Mouse (Mus musculus) midbrain, embryonic 12.5 days (tissue): ENCODE measurements at regions not wholly inside any gene's neighbourhood (a gene's known extent, or its start where the extent isn't known, plus 50 kb on each side); places are given as distances from the start of the nearest gene placed in this dataset.

Experiments used
- ATAC-seq: fragments of 200-750 bp; cut with Nextera tagmentation; 2 replicates; pipeline ENCODE4 v1.8.0; 2017; ENCODE audit warnings: low read depth, moderate TSS enrichment, moderate library complexity; ENCODE audit not compliant: low FRiP score
- H3K27ac ChIP-seq: fragments of 300-500 bp; sonication (generic); replicated peaks from 2 replicates; pipeline ENCODE4 v1.5.1; 2016; ENCODE audit warnings: mild to moderate bottlenecking
- H3K27me3 ChIP-seq: fragments of 300-500 bp; sonication (generic); 2 replicates; pipeline ENCODE4 v1.6.1; 2016; ENCODE audit warnings: mild to moderate bottlenecking
- H3K36me3 ChIP-seq: fragments of 300-500 bp; sonication (generic); 2 replicates; pipeline ENCODE4 v1.6.1; 2016
- H3K4me1 ChIP-seq: fragments of 300-500 bp; sonication (generic); 2 replicates; pipeline ENCODE4 v1.6.1; 2016
- H3K4me2 ChIP-seq: fragments of 300-500 bp; sonication (generic); replicated peaks from 2 replicates; pipeline ENCODE4 v1.6.1; 2016; ENCODE audit warnings: mild to moderate bottlenecking, moderate library complexity
- H3K4me3 ChIP-seq: fragments of 300-500 bp; sonication (generic); 2 replicates; pipeline ENCODE4 v1.5.1; 2016; ENCODE audit warnings: mild to moderate bottlenecking
- H3K9ac ChIP-seq: fragments of 300-500 bp; sonication (generic); replicated peaks from 2 replicates; pipeline ENCODE4 v1.6.1; 2016; ENCODE audit warnings: mild to moderate bottlenecking, moderate library complexity
- H3K9me3 ChIP-seq: fragments of 300-500 bp; sonication (generic); 2 replicates; pipeline ENCODE4 v1.6.1; 2016; ENCODE audit warnings: mild to moderate bottlenecking
- WGBS: fragments of 180-500 bp; shearing (Covaris S2); methylation state at CpG from one replicate; pipeline ENCODE4 v1.1.7; 2016; 5-methylcytosine and 5-hydroxymethylcytosine counted together

DNA sequence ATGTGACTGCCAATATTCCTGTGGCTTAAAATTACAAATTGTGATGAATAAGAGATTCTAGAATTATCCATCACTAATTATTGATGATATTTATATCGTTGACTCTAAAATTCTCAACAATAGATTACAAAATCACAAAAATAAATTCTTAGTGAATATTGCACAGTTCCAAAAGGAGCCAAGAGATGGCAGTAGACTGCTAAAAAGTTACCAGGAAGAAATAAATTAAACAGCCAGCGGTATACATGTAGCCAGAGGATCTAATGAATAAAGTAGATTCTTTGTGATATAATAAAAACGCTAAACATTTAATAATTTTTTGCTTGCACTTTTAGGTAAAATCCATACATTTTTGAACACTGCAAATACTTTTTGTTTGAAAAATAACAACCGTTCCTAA is 294.7 kb downstream of the Lipi start:
- H3K36me3 ChIP-seq, result no peaks in the 10 kb centered on the region
- no peaks in the 10 kb centered on the region for H3K4me1 ChIP-seq
- H3K27me3 ChIP-seq, result no peaks in the 10 kb centered on the region
- no peak overlapping the region for H3K27ac ChIP-seq
- no peak overlapping the region for H3K4me3 ChIP-seq
- WGBS, result 45% methylated on average over 4 of the region's 4 CpGs
- H3K9me3 ChIP-seq, result no peaks in the 10 kb centered on the region
- no peak overlapping the region for H3K4me2 ChIP-seq
- ATAC-seq, result no peak
- no peak overlapping the region for H3K9ac ChIP-seq

- H3K4me3 ChIP-seq, result no peak overlapping the region
- no peaks in the 10 kb centered on the region for H3K36me3 ChIP-seq
- no peaks in the 10 kb centered on the region for H3K4me1 ChIP-seq
- H3K27ac ChIP-seq, result no peak overlapping the region
- no peaks in the 10 kb centered on the region for H3K9me3 ChIP-seq
- WGBS, result 85% methylated on average over 1 of the region's 1 CpGs
- no peak overlapping the region for H3K4me2 ChIP-seq
- ATAC-seq, result no peak
- no peaks in the 10 kb centered on the region for H3K27me3 ChIP-seq
- H3K9ac ChIP-seq, result no peak overlapping the region
These were observed 298.7 kb downstream of the Lipi start for GRCm38 (mm10) chr16:75287150-75287549.

- Histone ChIP-seq H3K27ac (no peak overlapping the region), H3K4me1 (no peaks in the 10 kb centered on the region), H3K4me3 (no peak overlapping the region), H3K36me3 (no peaks in the 10 kb centered on the region), H3K4me2 (no peak overlapping the region), H3K9ac (no peak overlapping the region), H3K9me3 (no peaks in the 10 kb centered on the region), H3K27me3 (no peaks in the 10 kb centered on the region)
- WGBS, result 86% methylated on average over 2 of the region's 2 CpGs
- no peak for ATAC-seq
These were observed 300.1 kb downstream of the Lipi start for GRCm38 (mm10) chr16:75285811-75286210.

- no peak overlapping the region for H3K27ac ChIP-seq
- H3K9me3 ChIP-seq, result no peaks in the 10 kb centered on the region
- ATAC-seq, result no peak
- no peaks in the 10 kb centered on the region for H3K4me1 ChIP-seq
- no peaks in the 10 kb centered on the region for H3K27me3 ChIP-seq
- no peak overlapping the region for H3K4me3 ChIP-seq
- WGBS, result 83% methylated on average over 6 of the region's 6 CpGs
- H3K9ac ChIP-seq, result no peak overlapping the region
- no peak overlapping the region for H3K4me2 ChIP-seq
- H3K36me3 ChIP-seq, result no peaks in the 10 kb centered on the region
These were observed 322.0 kb downstream of the Lipi start for GRCm38 (mm10) chr16:75263903-75264302.

DNA sequence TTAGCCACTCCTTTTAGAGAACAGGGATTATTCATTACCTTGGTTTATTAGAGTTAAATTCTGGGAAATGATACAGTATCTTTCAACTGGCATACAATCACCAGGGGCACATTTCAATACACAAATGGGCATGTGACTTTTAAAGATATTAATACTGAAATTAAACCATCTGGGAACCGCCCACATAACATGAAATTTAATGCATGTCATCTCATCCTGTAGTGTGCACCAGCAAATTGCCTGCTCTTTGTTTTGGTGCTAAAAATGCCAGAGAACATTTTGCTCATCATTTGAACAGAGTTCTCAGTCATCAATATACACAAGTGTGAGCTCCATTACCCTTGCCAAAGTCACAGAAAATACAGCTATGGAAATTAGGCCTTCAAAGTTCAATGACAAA is 330.9 kb downstream of the Lipi start:
- 90% methylated on average over 1 of the region's 1 CpGs for WGBS

DNA sequence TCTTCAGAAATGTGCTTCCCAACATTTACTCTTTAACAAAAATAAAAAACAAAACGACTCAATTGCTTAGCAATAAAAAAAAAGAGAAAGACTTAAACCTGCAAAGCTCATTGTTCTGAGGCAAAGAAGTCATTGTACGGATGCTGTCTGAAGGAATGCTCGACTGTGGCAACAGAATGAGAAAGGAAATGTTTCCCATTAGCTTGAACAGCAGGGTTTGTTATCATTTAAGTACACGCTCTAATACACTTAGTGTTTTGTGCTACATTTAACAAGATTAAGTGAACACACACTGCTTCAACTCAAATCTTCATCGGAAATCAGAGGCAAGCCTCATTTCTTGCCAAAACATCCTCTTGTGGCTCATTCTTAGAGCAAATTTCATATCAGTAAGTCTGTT is 336.7 kb downstream of the Lipi start:
- H3K9ac ChIP-seq, result no peak overlapping the region
- no peak overlapping the region for H3K4me2 ChIP-seq

More for the DNA sequence above, 330.9 kb downstream of the Lipi start:
- H3K27me3 ChIP-seq, result no peaks in the 10 kb centered on the region
- no peak for ATAC-seq
- no peaks in the 10 kb centered on the region for H3K9me3 ChIP-seq
- H3K4me2 ChIP-seq, result no peak overlapping the region
- no peaks in the 10 kb centered on the region for H3K4me1 ChIP-seq
- no peak overlapping the region for H3K4me3 ChIP-seq
- H3K36me3 ChIP-seq, result no peaks in the 10 kb centered on the region
- no peak overlapping the region for H3K9ac ChIP-seq
- H3K27ac ChIP-seq, result no peak overlapping the region

DNA sequence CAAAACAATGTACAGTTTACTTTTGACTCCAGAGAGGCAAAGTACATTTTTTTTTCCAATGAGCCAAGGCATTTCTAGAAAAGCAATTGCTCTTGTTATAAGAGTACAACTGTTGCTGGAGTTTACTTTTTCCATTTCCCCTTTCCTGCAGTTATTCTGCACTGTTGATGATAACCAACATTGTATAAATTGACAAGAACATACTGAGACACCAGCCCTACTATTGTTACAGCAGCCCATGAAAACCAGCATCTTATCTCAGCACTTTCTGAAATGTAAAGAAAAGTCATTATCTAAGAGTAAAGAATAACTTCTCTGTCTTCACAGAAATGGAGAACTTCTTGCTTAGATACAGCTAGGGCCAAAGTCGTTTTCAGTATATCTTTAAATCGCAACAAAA is 345.5 kb downstream of the Lipi start:
- WGBS, result 91% methylated on average over 2 of the region's 2 CpGs
- Histone ChIP-seq H3K9me3 (no peaks in the 10 kb centered on the region), H3K4me3 (no peak overlapping the region), H3K4me1 (no peaks in the 10 kb centered on the region), H3K36me3 (no peaks in the 10 kb centered on the region), H3K27me3 (no peaks in the 10 kb centered on the region), H3K4me2 (no peak overlapping the region), H3K9ac (no peak overlapping the region), H3K27ac (no peak overlapping the region)
- no peak for ATAC-seq

More for the DNA sequence above, 336.7 kb downstream of the Lipi start:
- no peak for ATAC-seq
- Histone ChIP-seq H3K9me3 (no peaks in the 10 kb centered on the region), H3K4me1 (no peaks in the 10 kb centered on the region), H3K4me3 (no peak overlapping the region), H3K27me3 (no peaks in the 10 kb centered on the region), H3K36me3 (no peaks in the 10 kb centered on the region), H3K27ac (no peak overlapping the region)
- WGBS, result 14% methylated on average over 5 of the region's 5 CpGs

GRCm38 (mm10) chr16:75232133-75232532 is 353.7 kb downstream of the Lipi start:
- H3K27ac ChIP-seq, result no peak overlapping the region
- H3K36me3 ChIP-seq, result no peaks in the 10 kb centered on the region
- 94% methylated on average over 1 of the region's 1 CpGs for WGBS
- no peaks in the 10 kb centered on the region for H3K27me3 ChIP-seq
- no peak for ATAC-seq
- H3K4me3 ChIP-seq, result no peak overlapping the region
- no peak overlapping the region for H3K9ac ChIP-seq
- no peak overlapping the region for H3K4me2 ChIP-seq
- no peaks in the 10 kb centered on the region for H3K4me1 ChIP-seq
- no peaks in the 10 kb centered on the region for H3K9me3 ChIP-seq

DNA sequence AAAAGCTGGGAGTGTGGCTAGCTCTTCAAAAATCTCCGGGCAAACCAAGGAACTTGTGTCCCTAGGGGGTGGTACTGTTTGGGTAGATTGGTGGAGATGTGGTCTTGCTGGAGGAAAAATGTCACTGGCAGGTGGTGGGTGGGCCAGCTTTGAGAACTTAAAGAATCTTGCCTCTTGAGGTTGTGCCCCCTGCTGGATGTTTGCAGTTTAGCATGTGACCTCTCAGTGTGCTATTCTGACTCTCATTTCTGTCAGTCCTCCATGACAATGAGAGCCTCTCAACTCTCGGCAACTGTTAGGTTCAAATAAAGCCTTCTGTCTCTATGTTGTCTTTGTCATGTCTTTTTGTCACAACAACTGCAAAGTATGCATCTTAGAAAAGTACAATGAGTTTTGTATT is 392.5 kb downstream of the Lipi start:
- no peak for ATAC-seq
- no peak overlapping the region for H3K4me3 ChIP-seq
- H3K9ac ChIP-seq, result no peak overlapping the region
- H3K36me3 ChIP-seq, result no peaks in the 10 kb centered on the region
- no peaks in the 10 kb centered on the region for H3K27me3 ChIP-seq
- no peaks in the 10 kb centered on the region for H3K4me1 ChIP-seq
- H3K9me3 ChIP-seq, result no peaks in the 10 kb centered on the region
- 71% methylated on average over 2 of the region's 2 CpGs for WGBS
- H3K4me2 ChIP-seq, result no peak overlapping the region
- no peak overlapping the region for H3K27ac ChIP-seq

DNA sequence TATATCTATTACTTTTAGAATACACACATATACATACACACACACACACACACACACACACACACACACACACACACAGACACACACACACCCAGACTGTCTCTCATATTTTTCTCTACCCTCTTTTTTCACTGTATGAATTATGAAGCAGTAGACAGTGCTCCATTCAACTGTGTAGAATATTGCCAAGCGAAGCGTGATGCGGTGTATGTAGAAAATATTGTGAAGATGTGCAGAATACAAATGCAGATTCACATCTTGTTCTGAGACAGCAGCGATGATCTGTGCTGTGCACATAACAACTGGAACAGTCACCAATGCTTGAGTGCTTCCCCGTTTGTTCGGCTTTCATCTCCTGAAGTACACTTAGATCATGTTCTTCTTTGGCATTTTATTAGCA is 395.5 kb downstream of the Lipi start:
- no peak overlapping the region for H3K4me3 ChIP-seq

GRCm38 (mm10) chr16:75166040-75166439 is 419.8 kb downstream of the Lipi start:
- no peaks in the 10 kb centered on the region for H3K27me3 ChIP-seq
- no peak overlapping the region for H3K27ac ChIP-seq
- H3K4me1 ChIP-seq, result no peaks in the 10 kb centered on the region
- H3K9ac ChIP-seq, result no peak overlapping the region
- H3K4me2 ChIP-seq, result no peak overlapping the region
- no peak for ATAC-seq
- no peak overlapping the region for H3K4me3 ChIP-seq
- no peaks in the 10 kb centered on the region for H3K9me3 ChIP-seq
- 86% methylated on average over 1 of the region's 1 CpGs for WGBS
- H3K36me3 ChIP-seq, result no peaks in the 10 kb centered on the region

More for the DNA sequence above, 395.5 kb downstream of the Lipi start:
- Histone ChIP-seq H3K27ac (no peak overlapping the region), H3K36me3 (no peaks in the 10 kb centered on the region), H3K9ac (no peak overlapping the region), H3K9me3 (no peaks in the 10 kb centered on the region), H3K27me3 (no peaks in the 10 kb centered on the region), H3K4me1 (no peaks in the 10 kb centered on the region), H3K4me2 (no peak overlapping the region)
- WGBS, result 94% methylated on average over 6 of the region's 6 CpGs
- ATAC-seq, result no peak

GRCm38 (mm10) chr16:75164969-75165726 is 420.7 kb downstream of the Lipi start:
- H3K27me3 ChIP-seq, result no peaks in the 10 kb centered on the region
- no peaks in the 10 kb centered on the region for H3K9me3 ChIP-seq
- H3K9ac ChIP-seq, result no peak overlapping the region
- H3K4me2 ChIP-seq, result no peak overlapping the region
- ATAC-seq, result no peak
- 86% methylated on average over 6 of the region's 6 CpGs for WGBS
- no peak overlapping the region for H3K4me3 ChIP-seq
- H3K36me3 ChIP-seq, result no peaks in the 10 kb centered on the region
- H3K27ac ChIP-seq, result no peak overlapping the region
- no peaks in the 10 kb centered on the region for H3K4me1 ChIP-seq

DNA sequence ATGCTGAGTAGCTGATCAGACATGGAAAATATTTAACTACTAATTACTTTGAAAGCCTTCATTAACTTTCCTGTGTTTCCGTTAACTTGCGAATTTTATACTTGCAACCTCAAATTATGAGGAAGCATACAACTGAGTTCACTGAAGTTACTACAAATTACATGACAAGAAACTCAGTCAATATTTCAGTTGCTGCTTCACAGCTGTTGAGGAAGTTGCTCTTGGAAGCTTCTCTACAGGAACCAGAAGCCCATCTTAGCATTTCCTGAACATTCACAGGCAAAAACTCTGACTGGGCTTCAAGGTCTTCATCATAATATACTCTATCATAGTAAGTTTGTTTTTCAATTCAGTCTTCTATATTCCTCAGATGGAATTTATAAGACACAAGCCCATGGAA is 426.1 kb downstream of the Lipi start:
- Histone ChIP-seq H3K4me3 (no peak overlapping the region), H3K27ac (no peak overlapping the region), H3K4me2 (no peak overlapping the region), H3K9ac (no peak overlapping the region), H3K4me1 (no peaks in the 10 kb centered on the region), H3K9me3 (no peaks in the 10 kb centered on the region), H3K36me3 (no peaks in the 10 kb centered on the region), H3K27me3 (no peaks in the 10 kb centered on the region)
- 96% methylated on average over 2 of the region's 2 CpGs for WGBS
- no peak for ATAC-seq
